Mouse (Mus musculus) erythroid progenitor cell, adult 5-6 weeks (primary cell): ENCODE results near the gene Nebl. TPM values are rescaled to one million over a fixed set of nuclear protein-coding genes. Genes with fewer than 3 reads are reported as not detected.
"Not testable (repeated sequence)": the region's sequence is repeated elsewhere in the genome, so short reads cannot be mapped to it uniquely, and the experiment has no call there.

ENCODE experiments used
- ATAC-seq: replicated peaks from 2 replicates; pipeline ENCODE4 v1.8.0; 2016; ENCODE audit warnings: moderate number of reproducible peaks, mild to moderate bottlenecking, moderate TSS enrichment, inconsistent platforms; ENCODE audit not compliant: poor library complexity, low FRiP score, severe bottlenecking
- total RNA-seq, 2 experiments: library from RNA; stranded (forward) in 1 of 2; stranded (reverse) in 1 of 2; fragments of 150-400 nt in 1 of 2; fragments of 186-747, 209-891 nt in 1 of 2; gene quantifications; 2 replicates each; pipeline versions ENCODE4 v1.2.3 to v1.2.4; 2015 to 2017; ENCODE audit warnings: low replicate concordance in 2 of 2

Gene Nebl
- total RNA-seq, 2 experiments from 2014 or later: not detected

DNA sequence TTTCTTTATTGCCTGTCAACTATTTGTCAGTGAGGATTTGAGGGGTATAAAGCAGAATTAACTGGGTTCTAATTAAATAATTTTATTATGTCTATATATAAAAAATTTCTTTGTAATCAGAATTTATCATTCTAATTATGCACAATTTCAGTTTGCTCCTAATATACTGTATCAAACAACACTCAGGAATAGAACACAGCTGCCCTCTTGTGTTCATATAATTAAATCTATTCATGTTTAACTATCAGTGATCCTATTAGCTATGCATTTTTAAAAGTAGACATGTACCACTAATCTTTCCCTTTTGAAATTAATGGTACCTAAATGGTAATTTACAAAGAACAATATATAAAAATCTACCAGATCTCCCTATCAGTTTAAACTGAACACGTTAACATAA is 404.7 kb downstream of the Nebl start:
- ATAC-seq: no peak

DNA sequence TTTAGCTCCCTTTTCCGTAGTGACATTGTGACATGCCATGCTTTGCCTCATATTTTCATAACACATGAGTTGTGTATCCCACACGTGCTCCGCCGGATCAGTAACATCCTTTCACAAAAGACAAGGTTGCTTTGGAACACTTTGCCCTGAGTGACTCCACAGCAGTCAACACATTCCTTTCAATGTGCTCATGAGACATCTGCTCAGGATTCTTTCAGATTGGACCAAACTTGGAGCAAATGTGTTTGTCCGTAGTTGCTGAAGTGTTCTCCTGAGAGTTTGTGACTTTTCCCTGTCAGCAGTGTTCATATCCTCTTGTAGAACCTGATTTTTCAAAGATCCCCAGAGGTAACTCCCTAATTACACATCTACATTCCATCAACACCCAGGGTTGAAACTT is 414.4 kb downstream of the Nebl start:
- ATAC-seq: no peak

DNA sequence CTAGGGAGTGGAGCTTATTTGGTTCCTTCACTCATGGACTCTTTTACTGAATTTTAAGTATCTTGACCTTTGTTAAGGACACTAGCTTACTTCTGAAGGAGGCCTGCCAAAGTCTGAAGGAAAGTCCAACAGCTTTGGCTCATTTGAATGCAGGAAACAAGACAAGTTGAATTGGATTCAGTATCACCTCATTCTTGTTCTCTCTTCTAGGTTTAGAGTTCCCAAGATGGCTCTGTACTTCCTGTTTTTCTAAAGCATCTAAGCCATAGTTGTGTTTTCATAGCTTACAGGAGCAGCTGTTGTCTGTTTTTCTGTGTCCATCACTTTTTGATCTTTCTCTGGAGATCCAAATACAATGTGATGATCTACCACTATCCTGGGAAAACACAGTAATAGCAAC is 429.9 kb downstream of the Nebl start:
- ATAC-seq: no peak

DNA sequence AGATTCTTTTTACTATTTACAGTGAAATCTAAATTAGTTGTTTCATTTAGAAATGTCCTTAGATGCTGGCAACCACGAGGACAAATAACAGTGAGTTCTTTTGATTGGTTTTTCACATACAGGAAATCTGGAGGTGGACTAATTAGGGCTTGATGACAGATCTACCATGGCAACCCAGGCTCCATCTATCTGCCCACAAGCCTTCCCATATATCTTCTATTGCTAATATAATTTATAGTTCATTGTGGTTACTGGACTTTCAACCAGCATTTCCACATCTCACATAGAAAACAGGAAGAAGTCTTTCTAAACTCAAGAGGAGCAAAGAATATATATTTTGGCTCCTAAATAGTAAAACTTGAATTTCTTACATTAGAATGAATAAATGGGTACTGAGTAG is 433.8 kb downstream of the Nebl start:
- no peak for ATAC-seq

DNA sequence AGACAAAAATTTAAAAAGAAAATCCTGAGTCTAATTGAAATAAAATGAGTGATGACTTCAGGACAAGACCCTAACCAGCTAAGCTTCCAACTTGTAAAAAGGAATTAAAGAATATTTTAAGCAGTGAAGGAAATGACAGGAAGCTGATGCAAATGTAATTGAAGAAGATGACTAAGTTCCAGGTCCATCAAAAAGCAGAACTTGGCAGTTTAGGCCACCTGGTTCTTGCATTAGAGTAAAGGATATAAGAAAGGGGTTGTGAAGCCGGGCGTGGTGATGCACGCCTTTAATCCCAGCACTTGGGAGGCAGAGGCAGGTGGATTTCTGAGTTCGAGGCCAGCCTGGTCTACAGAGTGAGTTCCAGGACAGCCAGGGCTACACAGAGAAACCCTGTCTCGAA is 436.0 kb downstream of the Nebl start:
- ATAC-seq: not testable (repeated sequence)
